Mouse (Mus musculus) myocyte (in vitro differentiated cells): ENCODE results near the gene Nadk2.

Experiments
- E2F4 ChIP-seq: IDR thresholded peaks from one replicate; pipeline ENCODE4 v1.6.1; 2011; ENCODE audit warnings: mild to moderate bottlenecking, control low read depth, moderate library complexity; ENCODE audit not compliant: insufficient read depth
- MAX ChIP-seq: IDR thresholded peaks from one replicate; pipeline ENCODE4 v1.6.1; 2011; ENCODE audit warnings: low read depth, mild to moderate bottlenecking, control low read depth
- MYOD1 ChIP-seq, 3 experiments: IDR thresholded peaks; one replicate each; pipeline ENCODE4 v1.6.1; 2011; ENCODE audit warnings: control low read depth in 2 of 3, low read depth in 2 of 3, mild to moderate bottlenecking in 2 of 3, moderate library complexity in 1 of 3; ENCODE audit not compliant: insufficient read length in 2 of 3, control insufficient read depth in 1 of 3
- MYOG ChIP-seq, 3 experiments: IDR thresholded peaks; one replicate each; pipeline ENCODE4 v1.6.1; 2011; ENCODE audit warnings: control low read depth in 2 of 3, low read depth in 2 of 3, mild to moderate bottlenecking in 2 of 3; ENCODE audit not compliant: insufficient read length in 2 of 3, control insufficient read depth in 1 of 3, insufficient read depth in 1 of 3
- POLR2A ChIP-seq: IDR thresholded peaks from one replicate; pipeline ENCODE4 v1.6.1; 2011; ENCODE audit warnings: low read depth, mild to moderate bottlenecking, control low read depth, moderate library complexity; ENCODE audit not compliant: insufficient read length
- SRF ChIP-seq: IDR thresholded peaks from one replicate; pipeline ENCODE4 v1.6.1; 2011; ENCODE audit warnings: low read depth; ENCODE audit not compliant: control insufficient read depth, insufficient read length
- TCF12 ChIP-seq: IDR thresholded peaks from one replicate; pipeline ENCODE4 v1.6.1; 2011; ENCODE audit warnings: mild to moderate bottlenecking, control low read depth; ENCODE audit not compliant: poor library complexity, insufficient read depth, severe bottlenecking
- USF1 ChIP-seq: IDR thresholded peaks from one replicate; pipeline ENCODE4 v1.6.1; 2011; ENCODE audit warnings: low read depth, mild to moderate bottlenecking, control low read depth, moderate library complexity

- TF ChIP-seq TCF12 (no peak), MYOD1 (IDR thresholded peaks at IDR 0.05; ENCODE audit: control insufficient read depth in 1 of 3, insufficient read length in 2 of 3, low read depth in 2 of 3) (no peak), POLR2A (no peak), E2F4 (no peak), MAX (no peak), SRF (no peak), MYOG (IDR thresholded peaks at IDR 0.05; ENCODE audit: control insufficient read depth in 1 of 3, insufficient read depth in 1 of 3, insufficient read length in 2 of 3, low read depth in 2 of 3) (no peak), USF1 (no peak)
Measured at GRCm38 (mm10) chr15:9059856-9060255, 11.2 kb upstream of the Nadk2 start.
